Mouse (Mus musculus) inflammation-experienced regulatory T-cells (primary cell): ENCODE measurements around the gene Sf3b2. TPM values are rescaled to one million over a fixed set of nuclear protein-coding genes. Genes with fewer than 3 reads are reported as not detected.

Experiments
- polyA plus RNA-seq, 2 experiments: library from polyadenylated mRNA; unstranded; fragments of 100-300 nt; shearing (Covaris generic); gene quantifications; one replicate each; pipeline ENCODE4 v1.2.1; 2017

Sf3b2 gene
- 100 to 1,000 TPM; 329 to 399 TPM for polyA plus RNA-seq

GRCm38 (mm10) chr19:5294972-5295735 lies at the start of gene Sf3b2:
TSS of gene Sf3b2 (minus strand) at chr19:5295455.

GRCm38 (mm10) chr19:5335441-5335840 lies 40.2 kb upstream of the Sf3b2 start, which contains the start of gene Catsper1:
TSS of gene Catsper1 (plus strand) at chr19:5335741.

DNA sequence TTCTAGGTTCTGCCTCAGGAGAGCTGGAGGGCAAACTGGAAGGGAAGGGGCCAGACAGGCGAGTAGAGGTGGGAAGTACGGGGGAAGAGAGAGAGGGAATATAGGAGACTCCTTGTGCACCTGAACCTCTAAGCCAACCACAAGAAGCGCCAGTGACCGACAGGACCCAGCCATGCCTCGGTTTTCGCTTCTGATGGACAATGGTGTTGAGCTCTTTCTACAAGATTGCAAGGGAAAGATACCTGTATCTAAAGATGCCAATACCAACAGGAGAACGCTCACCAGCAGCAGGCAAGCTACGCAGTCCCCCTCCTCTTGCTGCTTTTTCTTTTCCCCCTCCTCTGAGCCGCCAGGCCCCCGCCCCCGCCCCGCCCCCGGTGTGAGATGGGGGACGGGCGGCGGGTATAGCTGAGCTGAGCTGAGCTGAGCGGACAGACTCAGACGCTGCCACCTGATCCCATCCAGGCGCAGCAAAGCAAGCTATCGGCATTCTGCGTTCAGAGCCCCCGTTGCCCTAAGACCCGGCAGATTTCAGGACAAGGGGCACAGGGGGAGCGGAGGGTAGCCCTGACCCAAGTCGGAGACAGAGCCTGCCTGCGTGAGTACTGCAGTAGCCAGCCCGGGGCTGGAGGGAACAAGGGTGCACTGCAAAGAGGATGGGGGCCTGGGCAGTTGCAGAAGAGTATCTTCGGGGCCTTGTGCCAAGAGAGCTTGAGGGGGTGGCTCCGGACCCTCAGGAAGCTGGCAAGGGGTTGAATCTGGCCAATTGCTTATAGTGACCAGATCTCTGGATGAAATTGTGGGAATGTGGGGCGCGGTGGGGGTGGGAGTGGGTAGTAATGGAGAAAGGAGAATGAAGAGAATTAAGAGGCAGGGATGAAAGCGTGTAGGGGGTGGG lies 2.9 kb upstream of the Sf3b2 start, which contains the start of gene Gal3st3:
TSS of gene Gal3st3 (plus strand) at position 429 of the 898 bp plus-strand sequence.

GRCm38 (mm10) chr19:5272801-5273733 lies 22.2 kb downstream of the Sf3b2 start, which contains the start of gene Pacs1:
TSS of gene Pacs1 (minus strand) at chr19:5273119.

Other genes with a start within 250 kb of the Sf3b2 start
- under 1 TPM in 1 of 2 experiments, not detected in 1; 0.08 TPM for gene Rin1, start 245.0 kb downstream of the Sf3b2 start, polyA plus RNA-seq
- gene Cd248, start 227.4 kb downstream of the Sf3b2 start, polyA plus RNA-seq = not detected
- under 1 TPM; 0.31 to 0.84 TPM for gene Tmem151a, start 209.9 kb downstream of the Sf3b2 start, polyA plus RNA-seq
- gene Yif1a, start 206.9 kb downstream of the Sf3b2 start, polyA plus RNA-seq = 10 to 100 TPM; 59.7 to 66.6 TPM
- 1 to 10 TPM; 2.7 to 5.6 TPM for gene Cnih2, start 196.9 kb downstream of the Sf3b2 start, polyA plus RNA-seq
- 100 to 1,000 TPM; 187 to 249 TPM for gene Rab1b, start 188.4 kb downstream of the Sf3b2 start, polyA plus RNA-seq
- gene Klc2, start 176.9 kb downstream of the Sf3b2 start, polyA plus RNA-seq = 1 to 10 TPM; 5.0 to 8.7 TPM
- gene Pacs1, start 22.3 kb downstream of the Sf3b2 start, polyA plus RNA-seq = 100 to 1,000 TPM; 106 to 118 TPM
- under 1 TPM; 0.23 to 0.51 TPM for gene Gal3st3, start 2.9 kb upstream of the Sf3b2 start, polyA plus RNA-seq
- gene Catsper1, start 40.3 kb upstream of the Sf3b2 start, polyA plus RNA-seq = not detected
- 1 to 10 TPM; 1.8 to 3.6 TPM for gene Cst6, start 54.1 kb upstream of the Sf3b2 start, polyA plus RNA-seq
- gene Eif1ad, start 71.3 kb upstream of the Sf3b2 start, polyA plus RNA-seq = 10 to 100 TPM; 54.9 to 70.9 TPM
- 100 to 1,000 TPM; 233 to 287 TPM for gene Banf1, start 71.7 kb upstream of the Sf3b2 start, polyA plus RNA-seq
- gene Sart1, start 93.2 kb upstream of the Sf3b2 start, polyA plus RNA-seq = 100 to 1,000 TPM; 200 to 224 TPM
- gene Tsga10ip, start 107.1 kb upstream of the Sf3b2 start, polyA plus RNA-seq = under 1 TPM; 0.61 to 0.80 TPM
- gene Drap1, start 129.5 kb upstream of the Sf3b2 start, polyA plus RNA-seq = 100 to 1,000 TPM; 196 to 206 TPM
- 10 to 100 TPM; 27.7 to 34.4 TPM for gene AI837181, start 129.7 kb upstream of the Sf3b2 start, polyA plus RNA-seq
- 1 to 10 TPM in 1 of 2 experiments, not detected in 1; 2.1 TPM for gene Fosl1, start 152.1 kb upstream of the Sf3b2 start, polyA plus RNA-seq
- gene Ccdc85b, start 162.4 kb upstream of the Sf3b2 start, polyA plus RNA-seq = 10 to 100 TPM; 11.6 to 13.7 TPM
- gene Fibp, start 165.2 kb upstream of the Sf3b2 start, polyA plus RNA-seq = 100 to 1,000 TPM; 133 to 135 TPM
- 100 to 1,000 TPM; 127 to 211 TPM for gene Ctsw, start 173.1 kb upstream of the Sf3b2 start, polyA plus RNA-seq
- gene Efemp2, start 178.5 kb upstream of the Sf3b2 start, polyA plus RNA-seq = 1 to 10 TPM; 1.1 to 2.2 TPM
- gene Mus81, start 192.9 kb upstream of the Sf3b2 start, polyA plus RNA-seq = 10 to 100 TPM; 57.6 to 65.5 TPM
- 1,000 to 10,000 TPM; 3,119 to 3,710 TPM for gene Cfl1, start 195.0 kb upstream of the Sf3b2 start, polyA plus RNA-seq
- gene 1700020D05Rik, start 208.3 kb upstream of the Sf3b2 start, polyA plus RNA-seq = under 1 TPM; 0.25 to 0.28 TPM
- gene Snx32, start 215.1 kb upstream of the Sf3b2 start, polyA plus RNA-seq = 10 to 100 TPM; 17.2 to 20.0 TPM